Mouse (Mus musculus): ENCODE measurements at regions not wholly inside any gene's neighbourhood (a gene's known extent, or its start where the extent isn't known, plus 50 kb on each side); places are given as distances from the start of the nearest gene placed in this dataset.

- no peak for DNase-seq
Measured at GRCm38 (mm10) chr9:46819376-46819775, 179.2 kb upstream of the Gm4791 start.

- no peak for DNase-seq
Measured at GRCm38 (mm10) chr9:46816126-46816525, 182.4 kb upstream of the Gm4791 start.

- peak; percentile 28 for DNase-seq
Measured at GRCm38 (mm10) chr9:46814478-46815241, 183.9 kb upstream of the Gm4791 start.

GRCm38 (mm10) chr9:46810266-46810665, 188.3 kb upstream of the Gm4791 start:
- DNase-seq: no peak

- DNase-seq: no peak
Measured at GRCm38 (mm10) chr9:46795446-46795845, 203.1 kb upstream of the Gm4791 start.

GRCm38 (mm10) chr9:46789036-46789435, 209.5 kb upstream of the Gm4791 start:
- DNase-seq: no peak

GRCm38 (mm10) chr9:46788456-46788855, 210.1 kb upstream of the Gm4791 start:
- DNase-seq: no peak

- DNase-seq: no peak
Measured at GRCm38 (mm10) chr9:46784355-46784975, 214.1 kb upstream of the Gm4791 start.

- DNase-seq: no peak
Measured at GRCm38 (mm10) chr9:46783597-46784354, 214.8 kb upstream of the Gm4791 start.

- DNase-seq: no peak
Measured at GRCm38 (mm10) chr9:46781681-46782080, 216.9 kb upstream of the Gm4791 start.

- DNase-seq: no peak
Measured at GRCm38 (mm10) chr9:46778769-46779168, 219.8 kb upstream of the Gm4791 start.

GRCm38 (mm10) chr9:46774821-46775220, 223.7 kb upstream of the Gm4791 start:
- no peak for DNase-seq

- no peak for DNase-seq
Measured at GRCm38 (mm10) chr9:46760247-46760646, 238.3 kb upstream of the Gm4791 start.

GRCm38 (mm10) chr9:46757005-46757672, 241.4 kb upstream of the Gm4791 start:
- DNase-seq: no peak

- no peak for DNase-seq
Measured at GRCm38 (mm10) chr9:46751981-46752380, 246.6 kb upstream of the Gm4791 start.

- DNase-seq: no peak
Measured at GRCm38 (mm10) chr9:46749441-46749840, 249.1 kb upstream of the Gm4791 start.

GRCm38 (mm10) chr9:46746266-46746665, 252.3 kb upstream of the Gm4791 start:
- DNase-seq: no peak

GRCm38 (mm10) chr9:46740496-46740895, 258.0 kb upstream of the Gm4791 start:
- DNase-seq: no peak

GRCm38 (mm10) chr9:46739341-46739740, 259.2 kb upstream of the Gm4791 start:
- no peak for DNase-seq

- no peak for DNase-seq
Measured at GRCm38 (mm10) chr9:46738634-46739033, 259.9 kb upstream of the Gm4791 start.

- DNase-seq: no peak
Measured at GRCm38 (mm10) chr9:46738056-46738455, 260.5 kb upstream of the Gm4791 start.

- DNase-seq: no peak
Measured at GRCm38 (mm10) chr9:46737446-46737845, 261.1 kb upstream of the Gm4791 start.

GRCm38 (mm10) chr9:46736232-46736631, 262.3 kb upstream of the Gm4791 start:
- DNase-seq: no peak
